Mouse (Mus musculus): Measurements from ENCODE around the gene Snrpb2.

The Snrpb2 gene

GRCm38 (mm10) chr2:143062812-143063792 lies at the start of gene Snrpb2:
Snrpb2 (plus strand) TSS chr2:143063039.
- DNase-seq (ENCODE audit: low spot score) = peak; percentile 97

GRCm38 (mm10) chr2:143013057-143013456 lies 49.8 kb upstream of the Snrpb2 start:
- DNase-seq (ENCODE audit: low spot score) = no peak

- DNase-seq (ENCODE audit: low spot score) = no peak
These were observed 44.8 kb upstream of the Snrpb2 start for GRCm38 (mm10) chr2:143018084-143018483.

GRCm38 (mm10) chr2:143018591-143019130 lies 44.2 kb upstream of the Snrpb2 start:
- no peak for DNase-seq (ENCODE audit: low spot score)

GRCm38 (mm10) chr2:143019727-143020126 lies 43.1 kb upstream of the Snrpb2 start:
- DNase-seq (ENCODE audit: low spot score) = no peak

DNA sequence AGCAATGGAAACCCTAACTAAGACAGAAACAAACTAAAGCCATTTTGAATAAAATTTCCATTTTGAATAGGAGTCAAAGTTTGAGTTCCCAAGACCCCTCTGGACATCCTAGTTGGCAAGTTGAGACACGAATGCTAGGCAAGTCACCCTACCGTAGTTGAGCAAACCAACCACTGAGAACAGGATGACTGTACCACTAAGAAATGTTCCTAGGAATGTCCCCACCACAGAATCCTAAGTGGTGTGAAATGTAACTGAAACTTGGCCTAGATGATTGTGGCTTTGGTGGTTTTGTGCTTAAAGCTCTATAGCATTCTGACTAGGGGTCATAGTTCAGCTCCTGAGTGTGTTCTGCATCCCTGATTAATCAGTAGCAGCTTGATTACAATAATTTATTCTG lies 39.5 kb upstream of the Snrpb2 start:
- no peak for DNase-seq (ENCODE audit: low spot score)

DNA sequence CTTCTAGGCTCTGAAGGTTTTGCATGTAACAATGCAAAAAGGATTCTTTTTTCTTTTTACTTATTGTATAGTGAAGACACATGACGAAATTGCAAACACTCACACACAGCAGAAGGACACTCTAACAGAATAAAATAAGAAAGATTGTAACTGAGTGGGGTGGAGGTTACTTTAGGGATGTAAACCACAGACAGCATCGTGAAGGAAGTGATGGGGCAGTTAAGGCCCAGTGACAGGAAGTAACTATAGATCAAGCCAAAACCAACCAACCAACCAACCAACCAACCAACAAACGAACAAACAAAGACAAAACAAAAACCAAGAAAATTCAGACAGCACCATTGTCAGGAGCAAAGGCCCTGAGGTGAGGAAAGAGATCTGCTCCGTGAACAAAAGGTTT lies 38.6 kb upstream of the Snrpb2 start:
- DNase-seq (ENCODE audit: low spot score) = no peak

DNA sequence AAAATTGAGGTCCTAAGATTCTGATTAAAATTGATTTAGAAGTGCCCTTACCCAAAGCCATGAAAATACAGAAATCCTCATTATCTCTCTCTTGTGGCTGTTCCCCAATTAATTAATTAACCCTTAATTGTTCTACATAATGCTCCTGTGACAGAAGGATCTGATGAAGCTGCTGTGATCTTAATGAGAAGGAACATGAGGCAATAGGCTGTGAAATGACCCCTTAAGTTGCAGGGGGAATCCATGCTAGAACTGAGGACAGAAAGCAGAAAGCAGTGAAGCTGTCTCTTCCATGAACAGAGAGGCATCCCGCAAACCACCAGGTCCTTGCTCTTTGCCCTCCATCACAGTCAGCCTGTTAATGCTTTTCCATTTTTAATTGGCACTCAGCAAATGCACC lies 31.6 kb upstream of the Snrpb2 start:
- DNase-seq (ENCODE audit: low spot score) = peak; percentile 38

GRCm38 (mm10) chr2:143032378-143033255 lies 30.2 kb upstream of the Snrpb2 start:
- DNase-seq (ENCODE audit: low spot score) = no peak

DNA sequence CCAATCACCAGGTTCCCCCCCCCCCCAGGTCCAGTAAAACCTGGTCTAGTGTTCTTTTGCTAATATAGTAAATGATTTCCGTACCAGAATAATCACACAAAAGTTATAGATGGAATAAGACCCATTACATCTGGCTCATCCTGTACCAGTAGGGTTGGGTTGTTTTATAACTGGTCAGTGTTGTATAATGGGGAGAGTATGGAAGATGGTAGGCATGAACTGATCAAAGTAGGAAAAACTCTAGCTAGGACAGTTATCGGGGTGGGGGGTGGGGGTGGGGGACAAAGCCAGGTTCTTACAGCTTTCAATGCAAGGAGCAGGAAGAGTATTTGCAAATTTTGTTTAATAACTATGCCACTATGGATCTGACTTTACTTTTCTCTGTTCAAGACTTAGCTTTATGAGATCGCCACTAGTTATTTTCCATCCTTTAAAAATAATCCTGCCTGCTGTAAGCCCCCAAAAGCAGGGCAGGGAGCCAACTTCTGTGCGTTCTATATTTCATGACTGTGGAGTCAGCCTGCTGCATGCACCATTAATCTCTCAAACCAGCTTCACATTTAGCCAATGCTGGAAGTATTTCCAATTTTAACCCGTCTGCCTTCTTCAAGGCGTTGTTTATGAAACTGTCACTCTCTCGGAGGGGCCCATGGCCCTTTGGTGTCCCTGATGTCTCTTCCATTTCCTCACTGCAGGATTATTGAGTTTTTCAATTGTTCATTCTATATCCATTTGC lies 28.3 kb upstream of the Snrpb2 start:
- DNase-seq (ENCODE audit: low spot score) = no peak

DNA sequence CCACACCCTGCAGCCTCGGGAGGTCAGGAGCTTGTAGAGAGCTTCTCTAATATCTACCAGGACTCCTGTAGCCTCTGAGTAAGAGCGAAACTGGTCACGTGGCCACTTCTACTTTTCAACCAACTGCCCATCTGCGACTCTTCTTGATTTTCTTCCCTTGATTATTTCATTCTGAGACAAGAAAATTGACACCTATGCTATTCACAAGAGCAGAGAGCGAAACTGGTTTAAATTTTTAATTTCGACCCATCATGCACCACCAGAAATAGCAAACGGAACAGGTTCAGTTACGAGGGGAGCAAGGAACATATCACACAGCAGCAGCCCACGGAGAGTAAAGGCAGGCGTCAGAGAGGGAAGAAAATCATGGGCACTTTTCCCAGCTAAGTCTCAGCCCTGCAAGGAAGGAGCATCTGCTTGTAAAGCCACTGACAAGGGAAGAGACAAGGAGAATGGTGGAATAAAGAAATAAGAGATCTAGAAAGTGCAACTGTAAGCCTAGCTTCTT lies 27.7 kb upstream of the Snrpb2 start:
- no peak for DNase-seq (ENCODE audit: low spot score)

GRCm38 (mm10) chr2:143041596-143041995 lies 21.2 kb upstream of the Snrpb2 start:
- no peak for DNase-seq (ENCODE audit: low spot score)

GRCm38 (mm10) chr2:143055251-143055650 lies 7.6 kb upstream of the Snrpb2 start:
- DNase-seq (ENCODE audit: low spot score) = no peak

DNA sequence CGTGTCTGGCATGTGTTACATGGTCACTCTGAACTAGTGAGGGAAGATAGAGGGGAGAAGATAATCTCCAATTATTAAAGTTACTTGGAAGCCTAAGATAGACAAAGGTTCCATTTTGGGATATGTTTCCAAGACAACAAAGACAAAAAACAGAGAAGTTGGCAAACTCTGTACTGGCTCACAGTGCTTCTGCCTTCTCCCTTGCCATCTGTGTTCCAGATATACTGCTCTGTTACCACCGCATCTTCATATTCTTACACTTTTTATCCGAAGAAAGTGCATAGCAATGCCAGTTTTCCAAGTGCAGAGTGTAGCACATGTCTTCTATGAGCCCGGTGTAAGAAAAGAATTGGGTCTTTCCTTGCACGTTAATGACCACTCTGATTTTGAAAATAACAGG lies 6.1 kb upstream of the Snrpb2 start:
- no peak for DNase-seq (ENCODE audit: low spot score)

DNA sequence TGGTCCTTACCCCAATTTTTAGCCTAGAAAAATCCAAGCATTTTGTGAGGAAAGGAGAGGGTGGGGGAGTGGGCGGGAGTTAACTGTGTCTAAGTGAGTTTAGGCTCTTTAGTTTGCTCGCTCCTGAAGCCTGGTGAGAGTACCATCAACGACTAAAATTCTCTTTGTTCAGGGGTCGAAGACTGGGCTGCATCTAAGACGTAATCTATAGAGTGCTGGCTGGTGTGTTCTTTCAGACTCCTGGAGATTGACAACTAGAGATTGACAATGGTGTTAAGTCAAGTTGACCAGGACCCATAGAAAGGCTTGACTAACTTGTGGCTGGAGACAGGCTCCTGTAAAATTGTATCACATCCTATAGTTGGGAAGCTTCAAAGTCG lies 417 bp upstream of the Snrpb2 start:
- DNase-seq (ENCODE audit: low spot score) = no peak

GRCm38 (mm10) chr2:143065914-143066313 lies 3.1 kb downstream of the Snrpb2 start:
- no peak for DNase-seq (ENCODE audit: low spot score)

DNA sequence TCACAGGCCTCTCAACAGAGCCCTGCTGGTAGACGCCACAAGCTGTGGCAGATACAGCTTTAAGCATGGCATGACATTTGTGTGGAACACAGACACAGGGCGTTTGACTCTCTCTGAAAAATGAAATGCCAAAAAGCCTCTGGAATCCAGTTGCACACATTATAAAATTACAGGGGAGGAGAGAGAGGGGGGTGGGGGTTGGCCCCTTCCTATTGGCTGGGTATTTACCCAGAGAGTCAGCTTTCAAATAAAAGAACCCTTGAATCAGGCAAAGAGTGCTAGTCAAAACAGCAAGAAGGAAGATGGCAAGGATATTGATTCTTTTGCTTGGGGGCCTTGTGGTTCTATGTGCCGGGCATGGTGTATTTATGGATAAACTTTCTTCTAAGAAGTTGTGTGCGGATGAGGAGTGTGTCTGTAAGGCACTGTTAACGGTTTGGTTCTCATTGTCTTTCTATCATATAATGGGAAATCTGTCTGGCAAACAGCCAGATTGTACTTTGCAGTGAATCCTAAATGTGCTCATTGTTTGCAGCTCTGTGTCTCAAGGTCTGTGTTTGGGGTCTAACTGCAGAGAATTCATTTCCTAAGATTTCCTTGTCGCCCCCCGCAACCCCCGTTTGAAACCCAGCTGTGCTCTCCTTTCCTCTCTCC lies 15.5 kb downstream of the Snrpb2 start, which contains the start of gene Otor:
Gene Otor, plus strand, starts transcription at position 276 of the 654 bp plus-strand sequence.
- no peak for DNase-seq (ENCODE audit: low spot score)

DNA sequence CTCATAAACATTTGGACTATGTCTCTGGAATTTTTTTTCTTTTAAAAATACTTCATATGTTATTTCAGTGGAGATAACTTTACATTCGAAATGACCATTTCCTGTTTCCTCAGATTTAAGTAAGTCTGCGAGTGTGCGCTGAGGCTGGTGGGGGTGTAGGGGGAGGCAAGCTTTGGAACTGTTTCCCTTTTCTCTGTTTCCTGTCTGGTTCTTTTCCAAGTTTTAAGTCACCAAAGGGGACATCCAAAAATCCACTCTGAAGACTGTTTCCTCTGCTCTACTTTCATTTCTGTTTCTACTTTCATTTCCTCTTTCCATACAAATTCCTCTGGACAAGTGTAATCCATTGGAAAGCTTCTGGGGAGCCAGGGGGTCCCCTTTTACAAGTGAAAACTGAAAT lies 18.9 kb downstream of the Snrpb2 start:
- no peak for DNase-seq (ENCODE audit: low spot score)

GRCm38 (mm10) chr2:143084852-143085397 lies 22.1 kb downstream of the Snrpb2 start:
- DNase-seq (ENCODE audit: low spot score) = no peak

DNA sequence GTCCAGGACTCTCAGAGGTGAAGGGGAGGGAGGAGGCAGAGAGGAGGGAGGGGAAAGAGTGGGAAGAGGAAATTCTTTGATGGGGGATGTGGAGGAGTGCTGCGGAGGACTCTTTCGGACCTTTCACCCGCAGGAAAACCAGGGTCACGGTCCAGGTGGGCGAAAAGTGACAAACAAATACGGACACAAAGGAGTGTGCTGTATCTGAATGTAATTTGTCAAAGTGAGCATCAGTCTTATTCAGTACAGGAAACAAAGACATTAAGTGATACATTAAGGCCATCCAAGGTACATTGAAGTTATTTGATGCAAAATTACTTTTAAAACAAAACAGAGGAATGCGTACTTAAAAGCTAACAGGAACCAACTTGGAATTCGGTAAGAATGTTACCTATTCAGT lies 27.0 kb downstream of the Snrpb2 start:
- no peak for DNase-seq (ENCODE audit: low spot score)

DNA sequence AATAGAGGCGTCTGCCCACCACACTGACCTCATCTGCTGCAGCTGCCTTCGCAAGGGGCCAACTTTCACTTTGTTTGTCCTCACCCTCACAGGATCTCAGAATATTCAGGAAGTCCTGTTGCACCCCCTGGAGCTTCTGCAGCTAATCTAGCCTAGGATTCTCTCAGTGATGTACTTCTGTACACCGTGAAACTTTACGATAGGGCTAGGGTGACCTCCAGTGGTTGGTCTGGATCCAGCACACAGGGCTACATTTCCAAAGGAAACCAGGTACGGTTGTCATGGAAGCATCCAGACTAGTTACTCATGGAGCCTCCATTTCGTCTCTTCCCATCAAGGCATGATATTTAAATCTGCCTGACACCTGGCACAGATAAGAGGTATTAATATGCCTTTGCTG lies 30.9 kb downstream of the Snrpb2 start:
- peak; percentile 76 for DNase-seq (ENCODE audit: low spot score)
